Mouse (Mus musculus) CH12.LX (cell line): ENCODE data around the gene Rsrc1. TPM values are rescaled to one million over a fixed set of nuclear protein-coding genes. Genes with fewer than 3 reads are reported as not detected.

Experiments used
- DNase-seq: peaks from one replicate; pipeline ENCODE4 v3.0.0-alpha.2; 2013; ENCODE audit errors: extremely low read depth
- H3K27ac ChIP-seq: 2 replicates; pipeline ENCODE4 v1.5.1; 2012; ENCODE audit warnings: low read depth, mild to moderate bottlenecking, control low read depth, moderate library complexity; ENCODE audit not compliant: insufficient read depth
- H3K27me3 ChIP-seq: replicated peaks from 2 replicates; pipeline ENCODE3; 2012; ENCODE audit warnings: inconsistent platforms
- H3K36me3 ChIP-seq, 2 experiments: replicated peaks in 1 of 2; 2 replicates each; pipeline versions ENCODE3 to v1.6.1; 2012; ENCODE audit warnings: inconsistent platforms in 1 of 2, low read length in 1 of 2, mild to moderate bottlenecking in 1 of 2, mixed read lengths in 1 of 2, moderate library complexity in 1 of 2; ENCODE audit not compliant: control insufficient read depth in 1 of 2, insufficient read depth in 1 of 2
- H3K4me1 ChIP-seq, 2 experiments: 2 replicates each; pipeline ENCODE4 v1.6.1; 2012; ENCODE audit warnings: inconsistent platforms in 1 of 2, moderate library complexity in 1 of 2; ENCODE audit not compliant: insufficient read depth in 2 of 2, control insufficient read depth in 1 of 2
- H3K4me2 ChIP-seq: 2 replicates; pipeline ENCODE4 v1.6.1; 2012; ENCODE audit warnings: low read depth, mild to moderate bottlenecking, control low read depth; ENCODE audit not compliant: poor library complexity, insufficient read depth, severe bottlenecking
- H3K4me3 ChIP-seq, 3 experiments: fragments of 150-350 bp in 1 of 3; sonication (generic) in 1 of 3; replicated peaks in 1 of 3; 2 replicates each; pipeline versions ENCODE3 to v1.5.1; 2011 to 2012; ENCODE audit warnings: low read depth in 2 of 3, low read length in 2 of 3, mild to moderate bottlenecking in 2 of 3, moderate library complexity in 2 of 3, control low read depth in 1 of 3, improper control_type of control experiment in 1 of 3, inconsistent platforms in 1 of 3, mixed read lengths in 1 of 3; ENCODE audit not compliant: poor library complexity in 1 of 3
- H3K79me2 ChIP-seq: replicated peaks from 2 replicates; pipeline ENCODE4 v1.6.1; 2012; ENCODE audit warnings: mild to moderate bottlenecking, moderate library complexity; ENCODE audit not compliant: control insufficient read depth, poor library complexity, insufficient read depth, severe bottlenecking; ENCODE audit errors: extremely low read depth
- H3K9ac ChIP-seq: 2 replicates; pipeline ENCODE4 v1.6.1; 2012; ENCODE audit warnings: low read depth, mild to moderate bottlenecking, control low read depth, moderate library complexity; ENCODE audit not compliant: insufficient read depth
- H3K9me3 ChIP-seq: replicated peaks from 2 replicates; pipeline ENCODE3; 2012; ENCODE audit warnings: low read length, inconsistent platforms, mixed read lengths
- CHD1 ChIP-seq: IDR thresholded peaks from 2 replicates; pipeline ENCODE4 v1.6.1; 2012; ENCODE audit warnings: low read depth, low read length, improper control_type of control experiment, inconsistent platforms
- EP300 ChIP-seq: IDR thresholded peaks from 2 replicates; pipeline ENCODE4 v1.6.1; 2011; ENCODE audit warnings: low read length, improper control_type of control experiment
- ETS1 ChIP-seq: conservative IDR thresholded peaks from 2 replicates; pipeline ENCODE4 v1.6.1; 2012; ENCODE audit warnings: low read depth, mild to moderate bottlenecking, inconsistent platforms, low read length, improper control_type of control experiment, moderate library complexity
- JUN ChIP-seq: IDR thresholded peaks from 2 replicates; pipeline ENCODE4 v1.6.1; 2011; ENCODE audit warnings: low read depth, mild to moderate bottlenecking, low read length, improper control_type of control experiment, moderate library complexity; ENCODE audit not compliant: insufficient read depth
- JUND ChIP-seq: conservative IDR thresholded peaks from 2 replicates; pipeline ENCODE4 v1.6.1; 2011; ENCODE audit warnings: low read depth, low read length, improper control_type of control experiment
- MAZ ChIP-seq: IDR thresholded peaks from 2 replicates; pipeline ENCODE4 v1.6.1; 2012; ENCODE audit warnings: low read depth, mild to moderate bottlenecking, inconsistent platforms, low read length, improper control_type of control experiment, moderate library complexity
- MYC ChIP-seq: IDR thresholded peaks from 2 replicates; pipeline ENCODE4 v1.6.1; 2011; ENCODE audit warnings: low read depth, mild to moderate bottlenecking, improper control_type of control experiment, low read length
- PAX5 ChIP-seq: IDR thresholded peaks from 2 replicates; pipeline ENCODE4 v1.6.1; 2012; ENCODE audit warnings: low read length, inconsistent platforms, mixed read lengths
- SIN3A ChIP-seq: IDR thresholded peaks from 2 replicates; pipeline ENCODE4 v1.6.1; 2012; ENCODE audit warnings: low read length, improper control_type of control experiment, inconsistent platforms
- SMC3 ChIP-seq: IDR thresholded peaks from 2 replicates; pipeline ENCODE4 v1.6.1; 2011; ENCODE audit warnings: low read depth, low read length, improper control_type of control experiment
- TBP ChIP-seq: conservative IDR thresholded peaks from 2 replicates; pipeline ENCODE4 v1.6.1; 2011; ENCODE audit warnings: low read depth, low read length, improper control_type of control experiment
- UBTF ChIP-seq: IDR thresholded peaks from 2 replicates; pipeline ENCODE4 v1.6.1; 2012; ENCODE audit warnings: low read depth, mild to moderate bottlenecking, inconsistent platforms, low read length, improper control_type of control experiment, moderate library complexity
- USF1 ChIP-seq: IDR thresholded peaks from 2 replicates; pipeline ENCODE4 v1.6.1; 2014; ENCODE audit warnings: low read depth, mild to moderate bottlenecking, inconsistent platforms, low read length, improper control_type of control experiment
- ZKSCAN1 ChIP-seq: IDR thresholded peaks from 2 replicates; pipeline ENCODE4 v1.6.1; 2012; ENCODE audit warnings: low read depth, inconsistent platforms, low read length, improper control_type of control experiment, borderline replicate concordance
- ZMIZ1 ChIP-seq: IDR thresholded peaks from 2 replicates; pipeline ENCODE4 v1.6.1; 2012; ENCODE audit warnings: low read depth, mild to moderate bottlenecking, inconsistent platforms, low read length, improper control_type of control experiment
- ZNF384 ChIP-seq: IDR thresholded peaks from 2 replicates; pipeline ENCODE4 v1.6.1; 2012; ENCODE audit warnings: low read depth, low read length, improper control_type of control experiment, inconsistent platforms
- dilution Hi-C: fragments of 300-500 bp; cut with MboI; formaldehyde crosslinking; loops from 2 replicates; pipeline ENCODE4 v1.14.3; 2020; ENCODE audit warnings: low sequenced_read_pairs; ENCODE audit not compliant: extremely low pct_unique_long_range_greater_than_20kb, extremely low pct_ligation_motif_present
- in situ Hi-C: fragments of 300-500 bp; cut with MboI; formaldehyde crosslinking; loops from 3 replicates; pipeline ENCODE4 v1.14.3; 2019; ENCODE audit warnings: low sequenced_read_pairs, low pct_ligation_motif_present, low pct_unique_long_range_greater_than_20kb, mixed read lengths
- polyA plus RNA-seq: library from polyadenylated mRNA; unstranded; fragments of >175 nt; gene quantifications from 2 replicates; pipeline ENCODE4 v1.2.1, GENCODE M21; 2012; ENCODE audit warnings: low read depth; ENCODE audit not compliant: insufficient read length
- total RNA-seq, 2 experiments: library from RNA; depleted of rRNA; stranded (reverse); fragments of 300-350 nt in 1 of 2; fragments of >200 nt in 1 of 2; gene quantifications; 2 replicates each; pipeline ENCODE4 v1.2.3; 2012 to 2014

The Rsrc1 gene
- total and polyA plus RNA-seq, 3 experiments = 28.9 to 50.9 (median 34.0) TPM

DNA sequence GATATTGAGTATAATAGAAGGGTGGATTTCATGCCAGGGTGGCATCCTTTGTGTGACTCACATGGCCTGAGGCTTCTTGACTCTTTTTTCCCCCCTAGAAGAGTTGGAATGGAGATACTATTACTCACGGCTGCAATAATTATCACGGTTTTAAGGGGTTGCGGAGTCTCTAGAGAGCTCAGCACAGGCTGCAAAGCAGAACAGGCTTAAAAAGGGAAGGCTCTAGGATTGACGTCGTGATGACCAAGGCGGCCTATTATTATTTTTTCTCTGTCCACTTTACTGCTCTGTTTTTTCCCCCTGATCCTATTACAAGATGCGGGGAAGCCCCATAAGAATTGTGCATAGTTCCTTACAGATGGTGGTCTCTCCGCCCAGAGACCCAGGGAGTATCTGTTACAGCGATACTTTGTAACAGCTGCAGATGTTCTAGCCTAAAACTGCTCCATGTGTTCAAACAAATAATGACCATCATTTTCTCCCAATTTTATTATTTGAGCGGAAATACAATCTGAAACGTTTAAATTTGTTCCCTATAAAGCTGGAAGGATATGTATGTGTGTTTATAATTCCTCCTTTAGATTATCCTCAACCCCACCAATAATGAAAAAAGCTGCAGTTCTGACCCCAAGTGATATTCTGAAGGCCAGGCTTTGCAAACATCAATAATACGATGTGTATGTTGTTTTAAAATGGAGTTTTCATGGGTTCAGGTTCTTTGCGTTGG lies 4.1 kb upstream of the Rsrc1 start:
- peaks cover 16% of the 10 kb centered on the region for H3K9me3 ChIP-seq
- no peaks in the 10 kb centered on the region for H3K79me2 ChIP-seq
- dilution Hi-C loops (no loop called here), in situ Hi-C loops (loop anchor here (25.0 kb wide), 1 partner anchor 360 kb away; no protein-coding TSS in a partner anchor)
- peaks cover 0 to 6% of the 10 kb centered on the region in 2 experiments; a peak in 2 of 4 replicates for H3K4me1 ChIP-seq
- H3K27ac ChIP-seq = no peak overlapping the region
- peaks cover 2% of the 10 kb centered on the region for H3K27me3 ChIP-seq
- no peak overlapping the region for H3K4me3 ChIP-seq
- H3K36me3 ChIP-seq = peaks cover 8% of the 10 kb centered on the region in 2 experiments
- no peak overlapping the region for H3K9ac ChIP-seq
- H3K4me2 ChIP-seq = no peak overlapping the region
- TF ChIP-seq CHD1 (no peak), JUN (no peak), TBP (no peak), ZNF384 (no peak), MYC (no peak)
- DNase-seq = no peak

DNA sequence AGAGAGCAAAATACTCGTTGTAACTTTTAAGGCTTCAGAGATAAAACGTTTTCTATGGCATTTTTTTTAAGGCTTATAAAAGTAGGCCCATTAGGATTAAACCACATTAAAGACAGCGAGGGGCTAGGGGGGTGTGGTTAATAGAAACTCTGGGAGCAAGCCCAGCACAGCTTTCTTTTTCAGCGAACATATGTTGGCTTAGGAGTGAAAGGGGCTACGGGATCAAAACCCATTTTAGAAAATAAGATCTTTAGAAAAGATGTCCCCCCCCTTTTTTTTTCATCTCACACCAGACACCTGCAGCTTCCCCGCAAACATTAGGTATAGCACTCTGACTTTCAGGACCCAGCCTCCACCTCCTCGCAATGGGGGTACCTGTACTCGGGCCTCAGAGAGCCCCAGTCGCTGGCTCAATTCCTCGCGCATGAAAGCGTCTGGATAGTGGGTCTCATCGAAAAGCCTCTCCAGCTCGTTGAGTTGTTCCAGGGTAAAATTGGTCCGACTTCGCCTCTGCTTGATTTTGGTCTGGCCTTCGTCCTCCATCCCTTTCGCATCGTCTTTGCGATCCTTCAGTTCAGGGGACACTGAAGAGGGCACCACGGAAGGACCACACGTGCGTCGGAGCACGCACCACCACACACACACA lies 3.3 kb upstream of the Rsrc1 start:
- no peak for TF ChIP-seq SIN3A
- TF ChIP-seq ZMIZ1 = no peak
- no peak for TF ChIP-seq JUND
- TF ChIP-seq JUN = no peak
- TF ChIP-seq UBTF = no peak
- no peak for TF ChIP-seq EP300
- TF ChIP-seq ETS1 = no peak
- no peak for TF ChIP-seq ZKSCAN1
- TF ChIP-seq ZNF384 = no peak
- TF ChIP-seq MAZ = no peak
- TF ChIP-seq PAX5 = no peak
- no peak for TF ChIP-seq SMC3
- TF ChIP-seq USF1 = no peak
- TF ChIP-seq CHD1 = no peak
- DNase-seq = no peak
- H3K9me3 ChIP-seq = peaks cover 16% of the 10 kb centered on the region
- H3K9ac ChIP-seq = no peak overlapping the region
- in situ Hi-C loops = loop anchor here (25.0 kb wide), 1 partner anchor 359 kb away; no protein-coding TSS in a partner anchor
- no peak overlapping the region for H3K4me2 ChIP-seq
- peaks cover 8% of the 10 kb centered on the region in 2 experiments for H3K36me3 ChIP-seq
- dilution Hi-C loops = no loop called here
- H3K4me1 ChIP-seq = peaks cover 0 to 11% of the 10 kb centered on the region in 2 experiments; a peak in 2 of 4 replicates
- no peak overlapping the region for H3K27ac ChIP-seq
- H3K27me3 ChIP-seq = peaks cover 11% of the 10 kb centered on the region
- no peaks in the 10 kb centered on the region for H3K79me2 ChIP-seq
- no peak overlapping the region for H3K4me3 ChIP-seq
